Mouse (Mus musculus) erythroblast, embryonic 14.5 days (primary cell): Measurements from ENCODE around the gene Syt5. TPM values are rescaled to one million over a fixed set of nuclear protein-coding genes. Genes with fewer than 3 reads are reported as not detected.

Source experiments
- H3K27me3 ChIP-seq: 2 replicates; pipeline ENCODE4 v1.6.1; 2012; ENCODE audit warnings: inconsistent platforms; ENCODE audit not compliant: control insufficient read depth
- H3K36me3 ChIP-seq: 2 replicates; pipeline ENCODE4 v1.6.1; 2012; ENCODE audit warnings: mild to moderate bottlenecking, inconsistent platforms; ENCODE audit not compliant: control insufficient read depth
- H3K4me1 ChIP-seq: 2 replicates; pipeline ENCODE4 v1.6.1; 2012; ENCODE audit warnings: inconsistent platforms; ENCODE audit not compliant: control insufficient read depth
- H3K4me3 ChIP-seq: replicated peaks from 2 replicates; pipeline ENCODE3; 2012; ENCODE audit warnings: moderate library complexity, mild to moderate bottlenecking, inconsistent platforms
- H3K9me3 ChIP-seq: 2 replicates; pipeline ENCODE4 v1.6.1; 2012; ENCODE audit warnings: low read length, inconsistent platforms, mixed read lengths; ENCODE audit not compliant: control insufficient read depth
- GATA1 ChIP-seq: IDR thresholded peaks from 2 replicates; pipeline ENCODE4 v1.6.1; 2012; ENCODE audit warnings: low read length, inconsistent platforms, mixed read lengths
- TAL1 ChIP-seq: IDR thresholded peaks from 3 replicates; pipeline ENCODE4 v1.6.1; 2012; ENCODE audit warnings: low read length, inconsistent platforms, mixed read lengths
- polyA plus RNA-seq: library from polyadenylated mRNA; stranded (reverse); fragments of >175 nt; gene quantifications from 2 replicates; pipeline ENCODE4 v1.2.3, GENCODE M21; 2012

The Syt5 gene
- polyA plus RNA-seq, 1 experiment: 0.50 TPM

- H3K4me3 ChIP-seq: no peak overlapping the region
- no peak for TF ChIP-seq TAL1
- H3K4me1 ChIP-seq: peaks cover 26% of the 10 kb centered on the region
- H3K27me3 ChIP-seq: peaks cover 23% of the 10 kb centered on the region
- H3K9me3 ChIP-seq: no peaks in the 10 kb centered on the region
- no peaks in the 10 kb centered on the region for H3K36me3 ChIP-seq
These were observed 23.9 kb downstream of the Syt5 start for GRCm38 (mm10) chr7:4523205-4524130.

- Histone ChIP-seq H3K36me3 (no peaks in the 10 kb centered on the region), H3K9me3 (no peaks in the 10 kb centered on the region), H3K27me3 (peaks cover 16% of the 10 kb centered on the region), H3K4me3 (no peak overlapping the region), H3K4me1 (peaks cover 24% of the 10 kb centered on the region)
- TF ChIP-seq GATA1 (no peak), TAL1 (no peak)
These were observed 25.0 kb downstream of the Syt5 start for GRCm38 (mm10) chr7:4522292-4522691.

GRCm38 (mm10) chr7:4521231-4522003 is 25.9 kb downstream of the Syt5 start:
- no peaks in the 10 kb centered on the region for H3K36me3 ChIP-seq
- H3K4me3 ChIP-seq: no peak overlapping the region
- H3K9me3 ChIP-seq: no peaks in the 10 kb centered on the region
- peaks cover 10% of the 10 kb centered on the region for H3K27me3 ChIP-seq
- H3K4me1 ChIP-seq: peaks cover 17% of the 10 kb centered on the region
- TF ChIP-seq GATA1 (no peak), TAL1 (no peak)

GRCm38 (mm10) chr7:4518487-4518886 is 28.9 kb downstream of the Syt5 start:
- no peak overlapping the region for H3K4me3 ChIP-seq
- no peaks in the 10 kb centered on the region for H3K9me3 ChIP-seq
- no peaks in the 10 kb centered on the region for H3K36me3 ChIP-seq
- peaks cover 10% of the 10 kb centered on the region for H3K27me3 ChIP-seq
- peaks cover 13% of the 10 kb centered on the region for H3K4me1 ChIP-seq
- TF ChIP-seq GATA1 (no peak), TAL1 (no peak)

GRCm38 (mm10) chr7:4516332-4517050 is 30.9 kb downstream of the Syt5 start, which contains the start of gene Tnnt1:
Gene Tnnt1, minus strand, starts transcription at chr7:4516382.
- Histone ChIP-seq H3K27me3 (peaks cover 10% of the 10 kb centered on the region), H3K36me3 (no peaks in the 10 kb centered on the region), H3K4me1 (peaks cover 9% of the 10 kb centered on the region), H3K9me3 (no peaks in the 10 kb centered on the region), H3K4me3 (no peak within 1 kb of the TSS)
- TF ChIP-seq TAL1 (no peak), GATA1 (no peak)

- Histone ChIP-seq H3K4me1 (peaks cover 7% of the 10 kb centered on the region), H3K9me3 (no peaks in the 10 kb centered on the region), H3K36me3 (no peaks in the 10 kb centered on the region), H3K4me3 (no peak overlapping the region), H3K27me3 (peaks cover 7% of the 10 kb centered on the region)
- TF ChIP-seq GATA1 (no peak), TAL1 (no peak)
These were observed 31.5 kb downstream of the Syt5 start for GRCm38 (mm10) chr7:4515853-4516252.

- Histone ChIP-seq H3K4me3 (no peak overlapping the region), H3K27me3 (no peaks in the 10 kb centered on the region), H3K9me3 (no peaks in the 10 kb centered on the region), H3K36me3 (no peaks in the 10 kb centered on the region), H3K4me1 (peaks cover 15% of the 10 kb centered on the region)
- no peak for TF ChIP-seq TAL1
- no peak for TF ChIP-seq GATA1
These were observed 33.3 kb downstream of the Syt5 start for GRCm38 (mm10) chr7:4513829-4514712.

- H3K9me3 ChIP-seq: no peaks in the 10 kb centered on the region
These were observed 34.1 kb downstream of the Syt5 start for GRCm38 (mm10) chr7:4513236-4513635.

More at GRCm38 (mm10) chr7:4513236-4513635, 34.1 kb downstream of the Syt5 start:
- TF ChIP-seq GATA1: no peak
- no peak for TF ChIP-seq TAL1
- no peaks in the 10 kb centered on the region for H3K27me3 ChIP-seq
- no peaks in the 10 kb centered on the region for H3K36me3 ChIP-seq
- H3K4me3 ChIP-seq: no peak overlapping the region
- H3K4me1 ChIP-seq: peaks cover 15% of the 10 kb centered on the region
